Mouse (Mus musculus): ENCODE measurements around the gene Stn1. TPM values are rescaled to one million over a fixed set of nuclear protein-coding genes. Genes with fewer than 3 reads are reported as not detected.

Gene Stn1
- polyA plus RNA-seq, 1 experiment from 2014 or later = 48.1 TPM

DNA sequence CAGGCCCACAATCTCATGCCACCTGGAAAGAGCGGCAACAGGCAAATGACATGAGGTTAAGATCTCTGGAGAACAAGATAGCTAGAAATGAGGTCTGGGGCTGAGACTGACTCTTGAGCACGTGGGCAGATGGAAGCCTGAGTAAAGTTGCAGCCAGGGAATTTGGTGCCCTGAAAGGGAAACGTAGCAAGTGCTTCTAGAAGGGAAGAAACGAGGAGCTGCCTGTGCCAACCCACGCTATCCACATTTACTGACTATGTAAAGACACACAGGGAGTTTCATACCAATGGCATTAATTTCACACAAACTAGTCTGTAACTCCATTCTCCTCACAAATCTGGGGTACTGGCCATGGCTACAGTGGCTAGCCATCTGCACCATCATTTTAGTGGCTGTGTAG is 37.5 kb downstream of the Stn1 start:
- no peak for DNase-seq (ENCODE audit: low spot score)
- H3K36me3 ChIP-seq (ENCODE audit: control insufficient read depth, insufficient read depth, low read length) = peaks cover 2% of the 10 kb centered on the region; the same call in 1 of the 2 replicates
- no peak overlapping the region for H3K9ac ChIP-seq (ENCODE audit: low read depth, low read length)
- 0 out of 2 replicates have a peak overlapping the region, but pooled peaks have one; percentile 2 for H3K27ac ChIP-seq (replicated peaks; ENCODE audit: low read depth, low read length)
- H3K27me3 ChIP-seq (replicated peaks; ENCODE audit: control insufficient read depth, insufficient read depth, low read length) = no peaks in the 10 kb centered on the region
- H3K4me1 ChIP-seq (ENCODE audit: control insufficient read depth, insufficient read depth, low read length) = peaks cover 17% of the 10 kb centered on the region
- no peak for ATAC-seq (ENCODE audit: low read depth)
- no peak overlapping the region for H3K4me3 ChIP-seq (ENCODE audit: low read depth, low read length)
- H3K4me2 ChIP-seq (ENCODE audit: low read depth, low read length) = no peak overlapping the region
- 77% methylated on average over 5 of the region's 5 CpGs for WGBS
- H3K9me3 ChIP-seq (ENCODE audit: control insufficient read depth, low read length) = no peaks in the 10 kb centered on the region

- Histone ChIP-seq H3K27ac (replicated peaks; ENCODE audit: low read depth, low read length) (peak overlapping the region; percentile 78), H3K4me3 (ENCODE audit: low read depth, low read length) (no peak overlapping the region), H3K4me2 (ENCODE audit: low read depth, low read length) (no peak overlapping the region), H3K9me3 (ENCODE audit: control insufficient read depth, low read length) (no peaks in the 10 kb centered on the region), H3K4me1 (ENCODE audit: control insufficient read depth, insufficient read depth, low read length) (peaks cover 17% of the 10 kb centered on the region), H3K36me3 (ENCODE audit: control insufficient read depth, insufficient read depth, low read length) (no peaks in the 10 kb centered on the region; the same call in 1 of the 2 replicates), H3K27me3 (replicated peaks; ENCODE audit: control insufficient read depth, insufficient read depth, low read length) (no peaks in the 10 kb centered on the region), H3K9ac (ENCODE audit: low read depth, low read length) (no peak overlapping the region)
- ATAC-seq (ENCODE audit: low read depth) (peak; percentile 17; the same call in 1 of the 2 replicates), DNase-seq (ENCODE audit: low spot score) (peak; percentile 60)
- 25% methylated on average over 4 of the region's 4 CpGs for WGBS
These were observed 38.4 kb downstream of the Stn1 start for GRCm38 (mm10) chr19:47498942-47499341.

DNA sequence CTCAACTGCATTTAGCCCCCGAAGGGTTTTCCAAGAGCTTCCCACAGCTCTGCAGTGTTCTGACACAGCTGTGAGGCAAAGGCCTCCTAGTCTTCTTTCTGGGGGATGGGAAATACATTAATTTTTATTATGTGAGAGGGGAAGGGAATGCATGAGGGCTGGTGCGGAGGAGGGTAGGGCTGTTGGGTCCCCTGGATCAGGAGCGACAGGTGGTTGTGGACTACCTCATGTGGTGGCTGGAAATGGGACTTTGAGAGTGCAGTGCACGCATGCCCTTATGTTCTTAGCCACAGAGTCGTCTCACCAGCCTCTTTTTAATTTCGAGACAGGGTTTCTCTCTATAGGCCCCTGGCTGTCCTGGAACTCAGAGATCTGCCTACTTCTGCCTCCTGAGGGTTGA is 39.6 kb downstream of the Stn1 start:
- 0 out of 2 replicates have a peak overlapping the region, but pooled peaks have one; percentile 28 for H3K27ac ChIP-seq (replicated peaks; ENCODE audit: low read depth, low read length)
- 76% methylated on average over 6 of the region's 6 CpGs for WGBS
- H3K4me2 ChIP-seq (ENCODE audit: low read depth, low read length) = no peak overlapping the region
- ATAC-seq (ENCODE audit: low read depth) = no peak; the same call in 1 of the 2 replicates
- H3K9ac ChIP-seq (ENCODE audit: low read depth, low read length) = no peak overlapping the region
- H3K4me1 ChIP-seq (ENCODE audit: control insufficient read depth, insufficient read depth, low read length) = peaks cover 17% of the 10 kb centered on the region
- H3K36me3 ChIP-seq (ENCODE audit: control insufficient read depth, insufficient read depth, low read length) = no peaks in the 10 kb centered on the region
- H3K4me3 ChIP-seq (ENCODE audit: low read depth, low read length) = no peak overlapping the region
- DNase-seq (ENCODE audit: low spot score) = no peak
- H3K9me3 ChIP-seq (ENCODE audit: control insufficient read depth, low read length) = no peaks in the 10 kb centered on the region
- no peaks in the 10 kb centered on the region for H3K27me3 ChIP-seq (replicated peaks; ENCODE audit: control insufficient read depth, insufficient read depth, low read length)

DNA sequence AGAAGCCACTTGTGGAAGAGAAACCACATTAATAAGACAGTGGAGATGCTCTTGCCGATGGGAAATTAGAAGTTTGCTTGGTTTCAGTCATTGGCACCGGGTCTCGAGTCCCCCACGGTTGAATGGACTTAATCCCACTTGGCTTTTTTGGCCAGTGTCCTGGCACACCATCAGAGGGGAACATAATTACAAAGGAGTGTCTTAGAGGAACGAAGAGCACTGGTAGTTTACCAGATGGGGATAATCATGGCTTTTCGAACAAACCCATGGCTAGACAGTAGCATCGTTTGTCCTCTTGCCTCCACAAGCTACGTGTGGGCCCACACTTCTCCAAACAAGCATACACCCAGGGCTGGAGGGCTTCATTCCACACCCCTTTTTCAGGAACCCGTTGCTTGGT is 40.0 kb downstream of the Stn1 start:
- Histone ChIP-seq H3K4me3 (ENCODE audit: low read depth, low read length) (no peak overlapping the region), H3K27me3 (replicated peaks; ENCODE audit: control insufficient read depth, insufficient read depth, low read length) (no peaks in the 10 kb centered on the region), H3K4me2 (ENCODE audit: low read depth, low read length) (no peak overlapping the region), H3K9ac (ENCODE audit: low read depth, low read length) (no peak overlapping the region), H3K9me3 (ENCODE audit: control insufficient read depth, low read length) (no peaks in the 10 kb centered on the region), H3K36me3 (ENCODE audit: control insufficient read depth, insufficient read depth, low read length) (no peaks in the 10 kb centered on the region), H3K4me1 (ENCODE audit: control insufficient read depth, insufficient read depth, low read length) (peaks cover 17% of the 10 kb centered on the region), H3K27ac (replicated peaks; ENCODE audit: low read depth, low read length) (0 out of 2 replicates have a peak overlapping the region, but pooled peaks have one; percentile 44)
- DNase-seq (ENCODE audit: low spot score) (peak; percentile 70), ATAC-seq (ENCODE audit: low read depth) (peak; percentile 6; the same call in 1 of the 2 replicates)
- 63% methylated on average over 9 of the region's 9 CpGs for WGBS

- DNase-seq (ENCODE audit: low spot score) (no peak), ATAC-seq (ENCODE audit: low read depth) (no peak; the same call in 1 of the 2 replicates)
- Histone ChIP-seq H3K4me2 (ENCODE audit: low read depth, low read length) (no peak overlapping the region), H3K9ac (ENCODE audit: low read depth, low read length) (no peak overlapping the region), H3K36me3 (ENCODE audit: control insufficient read depth, insufficient read depth, low read length) (no peaks in the 10 kb centered on the region), H3K27me3 (replicated peaks; ENCODE audit: control insufficient read depth, insufficient read depth, low read length) (no peaks in the 10 kb centered on the region), H3K9me3 (ENCODE audit: control insufficient read depth, low read length) (0 out of 2 replicates have a peak, but pooled peaks cover 3% of the 10 kb centered on the region), H3K4me3 (ENCODE audit: low read depth, low read length) (no peak overlapping the region), H3K27ac (replicated peaks; ENCODE audit: low read depth, low read length) (no peak overlapping the region), H3K4me1 (ENCODE audit: control insufficient read depth, insufficient read depth, low read length) (peaks cover 6% of the 10 kb centered on the region)
- 71% methylated on average over 23 of the region's 23 CpGs for WGBS
These were observed 44.0 kb downstream of the Stn1 start for GRCm38 (mm10) chr19:47493017-47493997.

GRCm38 (mm10) chr19:47492422-47492821 is 44.9 kb downstream of the Stn1 start:
- Histone ChIP-seq H3K4me1 (ENCODE audit: control insufficient read depth, insufficient read depth, low read length) (peaks cover under 1% of the 10 kb centered on the region; the same call in 1 of the 2 replicates), H3K4me3 (ENCODE audit: low read depth, low read length) (no peak overlapping the region), H3K9ac (ENCODE audit: low read depth, low read length) (no peak overlapping the region), H3K27ac (replicated peaks; ENCODE audit: low read depth, low read length) (peak overlapping the region; percentile 39; the same call in 1 of the 2 replicates), H3K36me3 (ENCODE audit: control insufficient read depth, insufficient read depth, low read length) (no peaks in the 10 kb centered on the region), H3K9me3 (ENCODE audit: control insufficient read depth, low read length) (0 out of 2 replicates have a peak, but pooled peaks cover 3% of the 10 kb centered on the region), H3K4me2 (ENCODE audit: low read depth, low read length) (no peak overlapping the region), H3K27me3 (replicated peaks; ENCODE audit: control insufficient read depth, insufficient read depth, low read length) (no peaks in the 10 kb centered on the region)
- WGBS = 76% methylated on average over 6 of the region's 6 CpGs
- ATAC-seq (ENCODE audit: low read depth) = peak; percentile 3; the same call in 1 of the 2 replicates
- no peak for DNase-seq (ENCODE audit: low spot score)

DNA sequence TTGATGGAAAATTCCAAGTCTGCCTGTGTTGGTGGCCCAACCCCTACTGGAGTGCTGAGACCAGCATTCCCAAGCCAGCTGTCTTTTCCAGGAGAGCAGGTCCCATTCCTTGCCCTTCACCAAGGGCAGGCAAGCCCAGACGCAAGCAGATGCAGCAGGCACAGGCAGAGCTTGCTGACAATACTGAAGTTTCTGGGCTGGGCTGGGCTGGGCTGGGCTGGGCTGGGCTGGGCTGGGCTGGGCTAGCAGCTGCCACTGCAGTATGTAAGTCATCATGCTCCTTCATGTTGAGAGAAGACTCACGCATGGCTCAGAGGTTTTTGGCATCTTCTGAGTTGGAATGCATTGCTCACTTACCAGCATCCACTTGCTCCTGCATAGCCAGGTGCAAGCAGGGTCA is 45.5 kb downstream of the Stn1 start:
- peak; percentile 69; the same call in 1 of the 2 replicates for ATAC-seq (ENCODE audit: low read depth)

GRCm38 (mm10) chr19:47489233-47489632 is 48.1 kb downstream of the Stn1 start:
- Histone ChIP-seq H3K9me3 (ENCODE audit: control insufficient read depth, low read length) (0 out of 2 replicates have a peak, but pooled peaks cover 3% of the 10 kb centered on the region), H3K9ac (ENCODE audit: low read depth, low read length) (no peak overlapping the region), H3K4me2 (ENCODE audit: low read depth, low read length) (no peak overlapping the region), H3K4me1 (ENCODE audit: control insufficient read depth, insufficient read depth, low read length) (peaks cover 6% of the 10 kb centered on the region), H3K27me3 (replicated peaks; ENCODE audit: control insufficient read depth, insufficient read depth, low read length) (no peaks in the 10 kb centered on the region), H3K27ac (replicated peaks; ENCODE audit: low read depth, low read length) (no peak overlapping the region), H3K36me3 (ENCODE audit: control insufficient read depth, insufficient read depth, low read length) (no peaks in the 10 kb centered on the region), H3K4me3 (ENCODE audit: low read depth, low read length) (no peak overlapping the region)
- ATAC-seq (ENCODE audit: low read depth) (no peak), DNase-seq (ENCODE audit: low spot score) (no peak)
- WGBS = 94% methylated on average over 3 of the region's 3 CpGs

More for the DNA sequence above, 45.5 kb downstream of the Stn1 start:
- DNase-seq (ENCODE audit: low spot score) = peak; percentile 64
- no peak overlapping the region for H3K9ac ChIP-seq (ENCODE audit: low read depth, low read length)
- H3K27me3 ChIP-seq (replicated peaks; ENCODE audit: control insufficient read depth, insufficient read depth, low read length) = no peaks in the 10 kb centered on the region
- peak overlapping the region; percentile 39; the same call in 1 of the 2 replicates for H3K27ac ChIP-seq (replicated peaks; ENCODE audit: low read depth, low read length)
- WGBS = 55% methylated on average over 2 of the region's 2 CpGs
- H3K9me3 ChIP-seq (ENCODE audit: control insufficient read depth, low read length) = 0 out of 2 replicates have a peak, but pooled peaks cover 3% of the 10 kb centered on the region
- no peaks in the 10 kb centered on the region for H3K4me1 ChIP-seq (ENCODE audit: control insufficient read depth, insufficient read depth, low read length)
- no peak overlapping the region for H3K4me3 ChIP-seq (ENCODE audit: low read depth, low read length)
- no peak overlapping the region for H3K4me2 ChIP-seq (ENCODE audit: low read depth, low read length)
- no peaks in the 10 kb centered on the region for H3K36me3 ChIP-seq (ENCODE audit: control insufficient read depth, insufficient read depth, low read length)
